Mouse (Mus musculus) brown adipose tissue, adult 24 weeks (tissue): ENCODE results near the gene Rreb1. TPM values are rescaled to one million over a fixed set of nuclear protein-coding genes. Genes with fewer than 3 reads are reported as not detected.
"Not testable (repeated sequence)": the region's sequence is repeated elsewhere in the genome, so short reads cannot be mapped to it uniquely, and the experiment has no call there.

Source experiments
- H3K27ac ChIP-seq: fragments of 200-500 bp; replicated peaks from 2 replicates; pipeline ENCODE4 v1.5.1; 2012; ENCODE audit warnings: low read depth, mild to moderate bottlenecking, low read length
- H3K4me1 ChIP-seq: fragments of 200-500 bp; 2 replicates; pipeline ENCODE4 v1.6.1; 2012; ENCODE audit warnings: low read length, mixed read lengths; ENCODE audit not compliant: control insufficient read depth, insufficient read depth, insufficient read length
- H3K4me3 ChIP-seq: fragments of 200-500 bp; 2 replicates; pipeline ENCODE4 v1.5.1; 2012; ENCODE audit warnings: low read depth, mild to moderate bottlenecking, low read length, moderate library complexity; ENCODE audit not compliant: insufficient read depth
- polyA plus RNA-seq: library from polyadenylated mRNA; stranded (reverse); fragments of >200 nt; gene quantifications from 2 replicates; pipeline ENCODE4 v1.2.4, GENCODE M21; 2012; ENCODE audit not compliant: missing spikeins, insufficient read depth, insufficient read length

Gene Rreb1
- polyA plus RNA-seq, 1 experiment = 43.1 TPM

DNA sequence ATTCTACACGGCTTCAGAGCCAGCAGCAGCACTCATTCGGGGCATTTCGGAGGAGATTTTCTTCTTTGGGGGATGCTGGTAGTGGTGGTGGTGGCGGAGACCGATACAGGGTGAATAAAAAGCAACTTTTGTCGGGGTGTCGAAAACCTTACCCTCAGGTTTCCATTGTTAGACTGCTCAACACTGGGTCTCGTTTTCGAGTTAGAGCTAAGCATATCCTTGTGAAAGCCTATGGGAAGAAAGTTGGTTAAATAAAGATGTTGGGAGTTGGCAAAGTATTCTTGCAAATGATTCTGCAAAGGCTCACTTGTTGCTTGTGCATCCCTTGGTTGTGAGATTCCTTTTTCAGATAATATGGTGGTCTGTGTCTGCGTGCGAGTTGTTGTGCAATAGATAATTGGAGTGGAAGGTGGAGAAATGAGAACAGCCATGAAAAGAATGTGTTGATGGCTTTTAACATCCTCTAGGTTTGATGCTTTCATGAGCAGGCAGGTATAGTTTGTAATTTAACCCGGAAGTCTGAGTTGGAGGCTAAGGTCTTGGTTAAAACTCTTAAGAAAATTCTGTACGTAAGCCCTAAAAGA is 49.9 kb downstream of the Rreb1 start:
- peak overlapping the region; percentile 84 for H3K27ac ChIP-seq
- H3K4me1 ChIP-seq = peaks cover 16% of the 10 kb centered on the region
- H3K4me3 ChIP-seq = peak overlapping the region; percentile 81

DNA sequence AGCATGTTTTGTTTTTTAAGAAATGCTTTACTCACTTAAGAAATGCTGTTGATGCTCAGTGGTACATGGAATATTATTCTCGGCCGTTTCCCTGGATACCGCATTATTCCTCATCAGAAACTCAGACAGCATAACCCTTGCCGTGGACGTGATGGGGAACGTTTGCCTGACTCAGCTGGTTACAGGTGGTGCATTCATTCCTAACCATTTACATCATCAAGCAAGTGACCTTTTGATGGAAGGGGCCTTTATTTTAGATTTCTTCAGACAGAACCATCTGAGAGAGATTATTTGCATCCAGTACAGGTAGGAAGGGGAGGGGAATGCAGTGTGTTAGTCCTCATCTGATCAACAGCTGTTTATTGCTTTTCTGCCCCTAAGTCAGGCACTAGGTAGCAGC is 50.7 kb downstream of the Rreb1 start:
- H3K4me3 ChIP-seq = no peak overlapping the region
- peaks cover 23% of the 10 kb centered on the region for H3K4me1 ChIP-seq
- no peak overlapping the region; the same call in 1 of the 2 replicates for H3K27ac ChIP-seq

DNA sequence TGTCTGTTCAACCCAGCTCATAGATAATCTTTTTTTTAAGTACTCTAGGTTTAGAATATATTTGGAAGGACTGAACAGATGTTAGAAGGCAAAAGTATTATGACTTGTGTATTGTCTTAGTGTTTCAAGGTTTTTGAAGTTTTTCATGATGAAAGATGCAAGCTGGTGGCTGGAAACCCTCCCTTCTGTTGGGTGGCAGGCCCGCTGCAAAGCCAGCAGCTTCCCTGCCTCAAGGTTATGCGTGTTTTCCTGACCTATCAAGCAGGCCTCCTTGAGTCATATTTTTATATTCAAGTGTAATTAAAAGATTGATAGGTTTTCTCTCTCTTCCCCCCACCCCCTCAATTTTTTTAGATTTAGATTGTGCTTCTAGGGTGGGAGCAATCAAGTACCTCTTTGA is 52.1 kb downstream of the Rreb1 start:
- H3K27ac ChIP-seq = no peak overlapping the region
- peaks cover 22% of the 10 kb centered on the region for H3K4me1 ChIP-seq
- no peak overlapping the region for H3K4me3 ChIP-seq

DNA sequence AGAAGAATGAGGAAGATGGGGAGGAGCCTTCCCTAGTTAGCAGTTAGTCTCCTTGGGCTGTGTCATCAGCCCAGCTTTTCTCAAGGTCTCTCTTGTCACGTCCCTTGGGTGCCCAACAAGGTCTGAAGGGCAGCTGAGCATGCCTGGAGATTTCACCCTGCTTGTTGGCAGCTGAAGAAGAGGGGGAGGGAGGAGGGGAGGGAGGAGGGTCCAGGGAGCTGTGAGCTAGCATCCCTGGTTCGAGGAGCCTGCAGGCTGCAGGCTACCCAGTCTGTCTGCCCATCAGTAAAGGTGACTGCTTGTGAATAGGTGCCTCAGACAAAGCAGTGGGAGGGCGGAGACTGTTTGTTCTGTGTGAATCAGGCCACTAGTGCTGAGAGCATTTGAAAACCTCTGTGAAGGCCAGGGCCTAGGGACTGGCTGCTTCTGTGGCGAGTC is 52.7 kb downstream of the Rreb1 start:
- no peak overlapping the region for H3K4me3 ChIP-seq
- no peak overlapping the region for H3K27ac ChIP-seq
- H3K4me1 ChIP-seq = peaks cover 22% of the 10 kb centered on the region

DNA sequence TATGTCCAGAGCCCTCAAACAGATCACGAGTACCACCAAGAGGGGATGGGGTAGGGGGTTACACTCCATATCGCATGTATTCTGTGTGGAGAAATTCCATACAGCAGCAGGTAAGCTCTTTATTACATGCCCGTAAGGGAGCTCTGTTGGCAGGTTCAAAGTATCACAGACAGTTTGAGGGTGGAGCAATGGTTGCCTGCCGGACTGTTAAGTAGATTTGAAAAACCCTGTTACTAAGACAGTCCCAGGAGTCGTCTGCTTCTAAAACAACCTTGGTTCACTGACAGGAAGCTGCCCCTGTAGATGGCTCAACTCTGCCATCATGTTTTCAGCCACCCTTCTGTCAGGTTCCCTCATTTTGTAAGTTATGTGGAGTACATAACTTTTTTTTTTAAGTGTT is 54.3 kb downstream of the Rreb1 start:
- no peak overlapping the region for H3K4me3 ChIP-seq
- peaks cover 22% of the 10 kb centered on the region for H3K4me1 ChIP-seq
- H3K27ac ChIP-seq = 0 out of 2 replicates have a peak overlapping the region, but pooled peaks have one; percentile 5

DNA sequence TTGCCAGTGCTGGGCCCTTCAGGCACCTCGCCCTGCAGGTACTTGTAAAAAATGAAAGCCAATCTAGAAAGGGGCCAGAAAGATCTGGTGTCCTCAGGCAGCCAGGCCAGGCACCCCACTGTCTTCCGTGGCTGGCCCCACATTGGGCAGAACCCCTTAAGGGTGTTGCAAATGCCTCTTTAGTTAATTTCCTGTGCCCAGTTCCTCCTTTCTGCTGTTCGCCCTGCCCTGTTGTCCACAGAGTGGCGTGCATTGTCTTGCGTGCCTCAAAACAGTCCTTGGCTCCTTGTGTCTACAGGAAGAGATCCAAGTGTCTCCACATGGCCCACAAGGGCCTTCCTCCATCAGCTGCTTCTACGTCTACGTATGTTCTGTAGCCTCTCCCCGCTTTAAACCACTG is 55.3 kb downstream of the Rreb1 start:
- H3K4me3 ChIP-seq = no peak overlapping the region
- H3K27ac ChIP-seq = peak overlapping the region; percentile 0
- H3K4me1 ChIP-seq = peaks cover 22% of the 10 kb centered on the region

DNA sequence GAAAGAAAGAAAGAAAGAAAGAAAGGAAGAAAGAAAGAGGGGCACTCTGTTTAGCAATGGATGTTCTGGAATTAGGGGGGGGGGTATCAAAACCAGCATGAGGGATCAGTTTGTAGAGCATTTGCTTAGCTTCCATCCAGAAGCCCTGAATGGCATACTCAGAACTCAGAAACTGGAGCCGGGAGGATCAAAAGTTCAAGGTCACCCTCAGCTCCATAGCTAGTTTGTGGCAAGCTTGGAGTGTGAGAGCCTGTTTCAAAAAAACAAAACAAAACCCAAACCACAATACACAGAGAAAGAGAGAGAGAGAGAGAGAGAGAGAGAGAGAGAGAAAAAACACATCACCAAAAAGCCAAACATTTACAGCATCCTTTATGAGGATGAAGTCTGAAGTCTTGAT is 57.1 kb downstream of the Rreb1 start:
- peaks cover 28% of the 10 kb centered on the region for H3K4me1 ChIP-seq
- no peak overlapping the region for H3K4me3 ChIP-seq
- no peak overlapping the region for H3K27ac ChIP-seq

DNA sequence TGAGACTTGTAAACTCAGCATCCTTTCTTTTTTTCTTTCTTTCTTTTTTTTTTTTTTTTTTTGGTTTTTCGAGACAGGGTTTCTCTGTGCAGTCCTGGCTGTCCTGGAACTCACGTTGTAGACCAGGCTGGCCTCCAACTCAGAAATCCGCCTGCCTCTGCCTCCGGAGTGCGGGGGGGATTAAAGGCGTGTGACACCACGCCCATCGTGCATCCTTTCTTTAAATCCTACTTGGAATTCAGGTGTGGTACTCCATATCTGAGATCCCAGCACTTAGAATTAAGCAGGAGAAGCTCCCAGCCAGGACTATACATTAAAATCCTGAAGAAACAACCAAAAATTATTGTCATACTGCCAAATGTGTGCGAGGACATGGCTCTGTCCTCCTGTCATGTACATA is 57.6 kb downstream of the Rreb1 start:
- not testable (repeated sequence) for H3K27ac ChIP-seq, H3K4me3 ChIP-seq
- peaks cover 28% of the 10 kb centered on the region for H3K4me1 ChIP-seq

DNA sequence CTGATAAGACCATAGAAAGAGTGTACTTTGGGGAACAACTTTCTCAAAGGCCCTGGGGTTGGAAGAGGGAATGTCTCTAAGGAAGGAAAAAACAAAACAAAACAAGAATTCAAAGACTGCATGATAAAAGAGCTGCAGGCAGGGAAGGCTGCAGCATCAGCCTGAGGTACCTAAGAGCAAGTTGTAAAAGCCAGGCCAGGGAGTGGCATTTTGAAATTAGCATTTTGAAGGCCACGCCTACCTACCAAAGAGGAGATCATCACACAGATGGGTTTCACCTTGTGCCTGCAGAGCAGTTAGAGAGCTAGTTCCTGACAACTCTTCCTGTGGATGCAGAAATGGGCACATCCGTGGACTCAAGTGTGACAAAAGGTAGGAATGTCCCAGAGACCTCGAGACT is 59.2 kb downstream of the Rreb1 start:
- no peak overlapping the region for H3K4me3 ChIP-seq

DNA sequence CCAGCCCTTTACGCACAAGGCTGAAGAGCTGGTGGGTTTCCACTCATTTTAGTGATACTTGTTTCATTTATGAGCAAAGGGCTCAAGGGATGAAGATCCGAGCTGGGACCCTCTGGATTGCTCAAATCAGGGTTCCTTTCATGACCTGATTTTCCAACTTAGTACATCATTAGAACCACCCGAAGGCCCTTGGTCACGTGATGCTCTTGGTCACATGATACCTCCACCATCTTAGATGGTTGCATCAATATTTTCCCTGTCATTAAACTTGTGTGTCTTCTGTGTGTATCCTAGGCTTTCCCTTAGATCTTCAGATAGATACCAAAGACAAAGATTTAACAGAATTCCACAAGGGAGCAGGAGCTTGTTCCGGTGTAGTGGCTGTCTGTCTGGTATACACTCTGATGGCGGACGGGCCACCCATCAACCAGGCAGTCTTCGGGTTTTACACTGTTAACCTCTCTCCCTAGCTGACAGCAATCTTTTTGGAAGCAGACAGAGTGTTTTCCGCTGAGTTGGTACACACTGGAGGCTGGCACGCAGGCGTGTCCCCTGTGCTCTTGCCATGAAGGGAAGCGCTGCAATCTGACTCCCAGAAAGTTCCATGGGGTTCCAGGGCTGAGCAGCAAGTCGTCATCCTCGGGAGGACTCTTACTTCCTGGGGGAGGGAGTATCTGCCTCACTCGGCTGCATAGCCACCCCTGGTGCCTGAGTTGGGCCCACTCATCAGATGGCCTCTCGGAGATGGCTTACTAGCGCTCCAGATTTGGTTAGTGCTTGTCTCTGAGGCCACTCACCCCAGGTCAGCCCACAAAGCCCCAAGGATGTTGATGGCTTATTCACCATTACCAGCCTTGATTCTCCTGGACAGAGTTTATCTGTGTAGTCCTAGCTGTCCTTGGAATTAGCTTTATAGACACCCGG is 60.3 kb downstream of the Rreb1 start:
- no peak overlapping the region for H3K27ac ChIP-seq
- peaks cover 16% of the 10 kb centered on the region for H3K4me1 ChIP-seq
- no peak overlapping the region for H3K4me3 ChIP-seq

More for the DNA sequence above, 59.2 kb downstream of the Rreb1 start:
- no peak overlapping the region for H3K27ac ChIP-seq
- peaks cover 23% of the 10 kb centered on the region for H3K4me1 ChIP-seq

DNA sequence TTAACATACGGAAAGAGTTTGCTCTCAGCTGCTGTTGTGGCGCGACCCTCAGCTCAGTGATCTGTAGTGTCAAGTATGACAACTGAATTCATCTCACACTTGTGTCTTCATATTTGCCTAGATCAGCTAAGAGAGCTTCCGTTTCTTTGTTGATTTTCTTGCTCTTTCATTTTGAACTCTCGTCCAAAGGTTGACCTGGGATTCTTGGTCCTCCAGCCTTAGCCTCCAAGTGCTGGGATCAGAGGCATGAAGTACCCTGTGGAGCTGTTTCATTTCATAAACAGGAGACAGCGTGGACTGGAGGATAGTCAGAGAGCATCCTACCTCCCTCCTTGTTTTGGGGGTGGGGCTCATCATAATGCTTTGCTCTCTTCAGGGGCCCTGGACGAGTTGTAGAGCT is 65.0 kb downstream of the Rreb1 start:
- Histone ChIP-seq H3K4me3 (no peak overlapping the region), H3K27ac (peak overlapping the region; percentile 19; the same call in 1 of the 2 replicates), H3K4me1 (peaks cover 38% of the 10 kb centered on the region)

DNA sequence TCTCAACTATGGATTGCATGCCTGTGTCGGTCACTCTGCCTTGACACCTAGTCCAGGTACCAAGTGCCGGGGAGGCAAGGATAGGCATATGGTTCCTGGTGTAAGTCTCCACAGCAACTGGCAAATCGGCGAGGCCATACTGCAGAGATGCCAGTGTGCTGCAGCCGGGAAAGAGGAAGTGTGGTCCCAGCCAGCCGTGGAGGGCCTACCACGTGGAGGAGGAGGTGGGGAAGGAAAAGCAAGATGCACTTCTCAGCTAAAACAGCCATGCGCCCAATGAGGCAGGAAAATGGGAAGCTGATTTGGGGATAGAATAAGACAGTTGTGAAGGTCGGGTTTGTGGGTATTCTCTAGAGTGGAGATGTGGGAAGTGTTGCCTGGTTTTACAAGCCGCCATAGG is 65.6 kb downstream of the Rreb1 start:
- H3K27ac ChIP-seq = 0 out of 2 replicates have a peak overlapping the region, but pooled peaks have one; percentile 48
- no peak overlapping the region for H3K4me3 ChIP-seq

DNA sequence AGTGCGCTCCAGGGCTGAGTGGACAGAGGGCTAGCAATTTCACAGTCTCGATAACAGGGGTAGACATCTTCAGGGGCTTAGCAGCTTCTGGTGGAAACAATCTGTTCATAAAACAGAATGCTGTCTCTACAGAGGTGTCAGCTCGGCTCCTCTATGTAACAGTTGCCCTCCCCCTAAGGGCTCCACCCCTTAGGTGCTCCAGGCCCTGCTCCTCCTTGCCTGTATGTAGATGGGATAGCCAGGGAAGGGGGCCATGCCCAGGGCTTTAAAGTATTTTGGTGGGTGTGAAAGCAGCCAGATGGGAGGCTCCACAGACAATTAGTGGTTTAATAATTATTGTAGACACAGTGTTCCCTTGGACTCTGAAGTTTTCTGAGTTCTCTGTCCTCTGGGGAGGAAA is 67.0 kb downstream of the Rreb1 start:
- peak overlapping the region; percentile 39 for H3K27ac ChIP-seq
- H3K4me3 ChIP-seq = no peak overlapping the region
- peaks cover 32% of the 10 kb centered on the region for H3K4me1 ChIP-seq

More for the DNA sequence above, 65.6 kb downstream of the Rreb1 start:
- H3K4me1 ChIP-seq = peaks cover 38% of the 10 kb centered on the region

DNA sequence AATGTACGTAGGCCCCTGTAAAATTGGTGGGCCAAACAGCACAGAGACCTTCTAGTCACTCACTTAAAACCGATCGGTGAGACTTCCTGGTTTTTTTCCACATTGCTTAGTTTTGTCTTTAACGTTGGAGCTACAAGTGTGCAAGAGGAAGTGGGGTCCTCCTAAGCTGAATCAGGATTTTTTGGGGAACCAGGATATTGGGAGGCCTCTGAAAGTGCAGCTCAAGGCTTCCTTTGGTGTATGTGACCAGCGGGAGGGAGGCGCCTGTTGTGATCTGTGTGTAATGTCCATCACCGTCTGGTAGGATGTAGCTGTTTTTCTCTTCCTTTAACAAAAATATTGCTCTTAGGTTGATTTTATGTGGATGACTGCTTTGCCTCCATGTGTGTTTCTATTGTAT is 67.4 kb downstream of the Rreb1 start:
- H3K4me3 ChIP-seq = no peak overlapping the region
- H3K27ac ChIP-seq = peak overlapping the region; percentile 17; the same call in 1 of the 2 replicates
- H3K4me1 ChIP-seq = peaks cover 32% of the 10 kb centered on the region

DNA sequence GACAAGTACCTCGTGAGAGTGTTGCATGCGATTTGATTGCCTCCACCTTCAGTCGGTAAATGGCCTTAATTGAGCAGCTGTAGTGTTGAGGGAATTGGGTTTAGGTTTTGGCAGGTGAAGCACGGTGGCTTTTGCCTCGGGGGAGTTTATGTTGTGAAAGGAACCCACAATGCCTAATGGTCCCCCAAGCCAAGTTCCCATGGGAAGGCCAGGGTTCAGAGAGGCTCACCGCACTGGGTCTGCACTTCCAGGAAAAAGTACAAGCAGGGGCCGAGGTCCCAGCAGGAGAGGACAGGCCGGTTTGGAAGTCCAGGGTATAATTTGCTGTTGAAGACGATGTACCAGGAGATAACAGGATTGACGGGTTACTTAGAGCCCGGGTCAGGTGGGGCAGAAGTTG is 68.3 kb downstream of the Rreb1 start:
- no peak overlapping the region for H3K4me3 ChIP-seq

More for the DNA sequence above, 68.3 kb downstream of the Rreb1 start:
- Histone ChIP-seq H3K27ac (peak overlapping the region; percentile 26; the same call in 1 of the 2 replicates), H3K4me1 (peaks cover 26% of the 10 kb centered on the region)
